Mouse (Mus musculus): ENCODE results near the gene Tinagl1.

Tinagl1 gene

DNA sequence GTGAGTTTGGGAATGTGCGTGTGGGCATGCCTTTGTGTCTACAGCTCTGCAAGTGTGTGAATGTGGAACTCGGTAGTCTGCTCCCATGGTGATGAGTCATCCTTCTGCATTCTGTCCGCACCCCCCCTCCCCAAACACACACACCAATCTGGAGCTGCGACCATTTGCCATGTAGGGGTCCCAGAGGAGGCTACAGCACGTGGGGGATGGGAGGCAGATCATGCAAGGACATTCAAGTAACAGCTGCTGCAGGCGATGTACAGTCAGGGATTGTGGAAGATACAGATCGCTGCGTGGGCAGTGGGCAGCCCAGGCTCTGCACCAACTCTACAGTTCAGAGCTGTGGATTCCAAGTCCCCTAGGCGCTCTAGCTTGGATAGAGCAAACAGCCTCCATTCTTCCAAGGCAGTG, 33.9 kb downstream of the Tinagl1 start:
- DNase-seq (ENCODE audit: low spot score in 2 of 2): no peak

DNA sequence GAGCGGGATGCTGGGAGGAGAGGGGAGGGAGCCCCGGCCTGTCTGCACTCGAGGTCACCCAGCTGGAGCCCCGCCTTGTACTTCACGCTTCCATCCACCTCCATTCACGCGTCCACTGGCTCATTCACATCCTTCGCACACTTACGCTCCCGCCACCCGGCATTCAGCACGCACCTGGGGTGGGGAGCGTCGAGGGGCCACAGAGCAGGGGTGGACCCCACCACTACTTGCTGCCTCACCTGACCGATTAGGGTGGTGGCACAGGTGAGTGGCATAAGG, 35.8 kb downstream of the Tinagl1 start, which contains the start of gene Hcrtr1:
TSS of gene Hcrtr1 (minus strand) at position 146 of the 279 bp plus-strand sequence.
- no peak for DNase-seq (ENCODE audit: low spot score in 2 of 2)

DNA sequence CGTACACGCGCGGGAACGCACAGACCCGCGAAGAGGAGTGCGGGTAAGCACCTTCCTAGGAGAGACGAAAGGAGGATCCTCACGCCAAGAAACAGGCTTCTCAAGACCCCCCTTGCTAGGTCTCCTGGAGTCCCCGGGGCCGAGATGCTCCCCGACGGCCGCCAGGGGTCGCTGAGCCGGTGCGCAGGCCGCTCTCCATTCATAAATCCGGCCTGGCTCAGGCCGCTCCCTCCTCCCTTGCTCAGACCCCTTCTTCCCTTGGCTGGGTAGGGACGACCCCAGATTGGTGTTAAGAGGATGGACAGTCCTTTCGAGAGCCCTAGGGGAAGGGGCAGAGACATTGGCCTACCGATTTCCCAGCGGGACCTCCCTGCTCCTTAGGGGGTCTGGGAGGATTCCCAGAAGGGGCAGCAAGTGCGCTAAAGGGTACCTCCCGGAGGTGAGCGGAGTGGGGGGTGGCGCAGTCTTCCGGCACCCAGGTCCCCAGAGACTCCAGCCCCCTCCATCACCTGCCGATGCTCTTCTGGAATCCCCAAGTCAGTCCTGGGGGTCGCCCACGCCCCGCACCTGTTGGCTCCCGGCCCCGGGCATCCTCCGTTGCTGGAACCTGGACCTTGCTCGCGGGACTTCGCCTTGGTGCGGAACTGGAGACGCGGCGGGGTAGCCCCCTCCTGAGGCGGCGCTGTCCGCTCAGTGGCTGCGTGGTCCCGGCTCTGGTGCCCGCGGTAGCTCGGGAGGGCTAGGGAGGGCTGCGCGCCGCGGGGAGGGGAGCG, 36.3 kb downstream of the Tinagl1 start:
- peak in 1 of 2 experiments; percentile 58 for DNase-seq (ENCODE audit: low spot score in 2 of 2)

DNA sequence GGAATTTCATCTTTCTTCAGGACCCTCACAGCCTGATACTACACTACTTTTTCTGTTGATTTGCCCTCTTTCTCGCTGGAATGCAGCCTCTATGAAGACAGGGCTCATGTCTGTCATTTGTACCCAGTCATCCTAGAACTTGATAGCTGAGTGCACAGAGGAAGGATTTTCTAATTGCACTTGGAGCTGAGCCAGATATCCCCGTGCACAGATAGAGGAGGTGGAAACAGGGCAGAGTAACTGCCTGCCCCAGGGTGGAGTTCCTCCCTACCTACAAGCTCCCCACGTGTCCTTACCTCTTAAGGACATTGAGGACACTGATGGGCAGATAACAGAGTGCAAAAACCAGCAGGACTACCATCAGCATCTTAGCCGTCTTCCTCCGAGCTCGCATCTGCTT, 41.5 kb downstream of the Tinagl1 start:
- no peak for DNase-seq (ENCODE audit: low spot score in 2 of 2)

DNA sequence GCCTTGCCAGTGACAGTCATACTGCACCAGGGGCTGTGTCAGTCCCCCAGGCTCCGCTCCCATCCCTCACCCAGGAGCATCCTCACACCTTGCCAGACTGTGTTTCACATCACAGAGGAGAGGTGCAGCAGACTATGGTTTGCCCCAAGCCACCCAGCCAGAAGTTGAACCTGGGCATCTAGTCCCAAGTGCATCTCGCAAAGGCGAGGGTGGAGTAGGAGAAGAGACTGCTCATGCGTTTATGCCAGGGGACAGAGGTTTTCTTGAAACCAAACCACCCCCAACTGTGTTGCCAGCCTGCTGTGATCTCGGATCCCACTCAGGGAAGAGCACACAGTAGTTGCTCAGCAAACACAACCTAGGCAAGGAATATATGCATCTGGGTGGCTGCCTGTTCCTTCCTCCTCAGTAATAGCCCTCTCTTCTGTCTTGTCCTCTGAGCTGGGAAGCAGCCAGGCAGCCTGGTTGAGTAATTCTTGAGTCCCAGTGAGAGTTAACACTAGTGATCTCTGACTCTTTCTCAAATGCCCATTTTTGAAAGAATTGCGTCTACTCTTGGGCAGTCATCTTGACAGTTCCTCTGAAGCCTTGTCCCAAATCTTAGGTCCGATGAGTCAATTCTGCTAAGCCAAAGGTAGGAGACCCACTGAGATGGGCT, 43.3 kb downstream of the Tinagl1 start:
- DNase-seq (ENCODE audit: low spot score in 2 of 2): no peak

DNA sequence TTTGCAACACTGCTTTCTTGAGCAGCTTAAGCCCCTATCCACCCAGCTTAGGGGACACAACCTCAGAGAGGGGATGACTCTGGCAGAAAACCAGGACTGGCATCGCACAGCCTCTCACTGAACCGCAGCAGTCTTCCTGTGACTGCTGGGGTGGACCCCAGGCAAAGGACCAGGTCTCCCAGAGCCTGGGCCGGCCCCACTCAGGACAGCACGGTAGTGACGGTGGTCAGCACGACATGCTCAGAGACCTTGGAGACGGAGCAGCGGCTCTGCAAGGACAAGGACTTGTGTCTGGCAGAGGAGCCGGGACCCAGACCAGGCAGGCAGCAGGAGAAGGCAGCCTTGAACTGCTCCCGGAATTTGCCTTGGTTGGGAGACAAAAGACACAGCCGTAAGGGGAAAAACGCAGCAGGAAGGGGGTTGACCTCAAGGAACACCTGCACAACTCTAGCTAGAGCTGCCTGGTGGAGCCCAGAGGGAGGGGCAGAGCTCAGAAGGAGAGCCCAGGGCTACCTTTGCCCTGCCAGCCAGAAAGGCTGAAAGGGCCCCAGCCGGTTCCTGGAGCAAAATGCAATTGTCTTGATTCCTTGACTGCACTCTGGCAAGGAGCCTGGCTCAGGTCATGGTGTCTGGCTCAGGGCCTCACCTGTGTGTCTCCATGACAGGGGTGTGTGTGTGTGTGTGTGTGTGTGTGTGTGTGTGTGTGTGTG, 44.1 kb downstream of the Tinagl1 start:
- DNase-seq (ENCODE audit: low spot score in 2 of 2): no peak

DNA sequence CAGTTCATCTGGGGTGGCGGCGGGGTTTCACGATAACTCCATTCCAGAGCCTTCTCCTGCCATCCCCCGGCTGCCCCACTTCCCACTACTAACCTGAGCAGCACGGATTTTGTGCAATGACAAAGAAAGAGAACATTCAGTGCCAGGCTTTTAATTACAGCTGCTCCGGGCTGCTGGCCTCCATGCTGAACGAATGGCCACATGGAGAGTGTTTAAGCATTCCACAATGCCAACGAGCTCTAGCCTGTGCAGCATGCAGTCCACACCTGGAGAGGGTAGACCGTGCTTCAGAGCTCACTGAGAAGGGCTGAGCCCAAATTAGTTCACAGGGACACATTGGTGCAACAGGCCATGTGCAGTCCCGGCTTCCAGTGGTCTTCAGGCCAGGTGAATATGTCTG, 44.8 kb downstream of the Tinagl1 start:
- DNase-seq (ENCODE audit: low spot score in 2 of 2): no peak

DNA sequence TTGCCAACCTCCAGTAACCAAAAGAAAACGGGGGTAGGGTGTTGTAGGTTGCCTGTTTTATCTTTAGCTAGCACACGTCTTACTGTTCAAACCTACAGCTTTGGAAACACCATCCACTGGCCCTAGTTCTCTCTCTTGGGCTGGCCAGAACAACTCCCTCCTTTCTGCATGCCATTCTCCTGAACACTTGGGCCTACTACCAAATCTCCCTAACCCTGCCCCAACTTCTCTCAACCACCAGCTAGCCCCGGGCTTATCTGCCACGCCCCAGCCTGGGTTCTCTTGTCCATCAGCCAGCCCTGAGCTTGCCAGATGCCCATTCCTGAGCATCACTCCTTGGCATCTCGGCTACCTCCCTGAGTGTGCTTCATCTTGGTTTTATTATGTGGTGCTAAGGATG, 46.0 kb downstream of the Tinagl1 start:
- no peak for DNase-seq (ENCODE audit: low spot score in 2 of 2)

DNA sequence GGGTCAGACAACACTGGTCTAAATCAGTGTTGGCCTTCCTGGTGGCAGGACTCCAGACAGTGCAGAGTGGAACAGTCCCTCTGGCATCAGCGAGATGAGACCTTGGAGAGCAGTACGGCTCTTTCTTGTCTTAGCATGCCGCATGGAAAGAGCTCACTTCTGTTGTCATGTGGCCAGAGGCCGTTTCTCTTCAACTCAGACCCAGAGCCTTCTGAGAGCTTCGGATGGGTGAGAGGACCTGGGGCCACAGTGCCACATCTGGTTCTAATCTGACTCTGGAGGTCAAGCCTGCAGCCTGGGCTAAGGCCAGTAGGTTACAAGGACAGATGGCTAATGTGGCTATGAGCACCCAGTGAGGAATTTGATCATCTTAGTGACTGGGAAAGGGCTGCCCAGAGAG, 49.0 kb downstream of the Tinagl1 start:
- DNase-seq (ENCODE audit: low spot score in 2 of 2): no peak

DNA sequence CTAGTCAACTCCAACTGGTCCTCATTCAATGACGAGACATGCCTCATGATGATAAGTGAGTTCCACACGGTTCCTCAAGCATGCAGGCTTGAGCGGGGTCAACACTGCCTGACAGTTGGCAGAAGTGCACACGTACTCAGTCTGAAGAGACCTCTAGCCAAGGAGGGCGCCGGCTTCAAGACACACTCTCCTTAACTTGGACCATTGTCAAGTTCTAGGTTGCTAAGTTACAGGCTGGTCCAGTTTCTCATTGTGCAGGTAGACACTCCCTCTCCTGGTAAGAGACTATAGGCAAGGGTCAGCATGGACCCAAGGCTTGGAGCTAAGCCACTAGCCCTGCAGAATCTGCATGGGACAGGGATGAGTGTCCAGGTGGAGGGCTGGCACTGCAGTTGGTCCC, 49.8 kb downstream of the Tinagl1 start:
- no peak for DNase-seq (ENCODE audit: low spot score in 2 of 2)

DNA sequence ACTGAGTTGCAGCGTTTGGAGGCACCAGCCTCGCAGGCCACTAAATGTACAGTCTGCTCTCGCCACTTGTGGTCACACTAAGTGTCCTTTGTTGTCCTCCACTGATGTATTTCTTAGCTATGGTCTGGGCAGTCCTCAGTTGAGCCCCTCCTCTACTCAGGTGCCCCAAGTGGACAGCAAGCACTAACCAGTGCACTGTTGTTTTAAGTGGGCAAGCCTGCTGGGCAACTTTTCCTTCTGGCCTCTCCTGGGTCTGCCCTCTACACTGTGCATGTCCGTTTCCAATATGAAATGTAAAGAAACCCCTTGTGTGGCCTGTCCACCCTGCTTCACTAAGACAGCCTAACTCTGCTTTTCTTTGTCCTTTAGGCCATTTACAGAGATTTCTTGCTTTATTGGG, 50.8 kb downstream of the Tinagl1 start:
- DNase-seq (ENCODE audit: low spot score in 2 of 2): no peak

DNA sequence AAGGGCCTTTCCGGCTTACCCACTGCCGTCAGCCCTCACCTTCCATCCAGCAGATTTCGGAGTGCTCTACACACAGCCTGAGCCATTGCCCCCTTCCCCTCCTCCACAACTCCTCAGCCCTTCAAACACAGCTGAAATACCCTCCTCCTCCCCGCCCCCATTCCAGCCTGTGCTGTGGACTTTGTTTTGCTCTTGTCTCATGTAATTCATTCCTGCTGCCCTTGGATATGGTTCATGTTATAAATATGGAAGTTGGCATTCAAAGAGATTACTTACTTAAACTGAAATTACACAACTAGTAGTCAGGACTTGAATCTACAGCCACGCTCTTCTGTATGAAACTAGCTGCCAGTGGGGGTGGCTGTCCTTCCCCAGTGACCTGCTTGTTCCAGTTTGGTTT, 51.9 kb downstream of the Tinagl1 start:
- DNase-seq (ENCODE audit: low spot score in 2 of 2): no peak

DNA sequence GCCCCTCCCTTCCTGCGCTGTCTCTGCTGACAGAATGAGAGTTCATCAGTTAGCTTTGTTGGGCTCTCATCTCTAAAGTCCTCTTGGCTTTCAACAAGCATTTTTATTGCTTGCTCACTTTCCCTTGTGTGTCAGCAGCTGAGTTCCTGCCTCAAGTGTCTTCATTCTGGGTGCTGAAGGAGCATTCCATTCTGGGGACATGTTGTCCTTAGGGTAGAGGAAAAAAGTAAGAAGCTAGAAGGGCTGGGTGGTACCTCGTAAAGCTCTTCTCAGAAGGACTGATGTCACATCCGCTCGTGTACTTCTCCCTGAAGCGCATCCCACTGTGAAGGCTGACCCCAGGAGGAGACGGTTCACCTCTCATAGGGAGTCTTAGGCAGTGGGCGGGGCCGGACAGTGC, 53.4 kb downstream of the Tinagl1 start:
- no peak for DNase-seq (ENCODE audit: low spot score in 2 of 2)

DNA sequence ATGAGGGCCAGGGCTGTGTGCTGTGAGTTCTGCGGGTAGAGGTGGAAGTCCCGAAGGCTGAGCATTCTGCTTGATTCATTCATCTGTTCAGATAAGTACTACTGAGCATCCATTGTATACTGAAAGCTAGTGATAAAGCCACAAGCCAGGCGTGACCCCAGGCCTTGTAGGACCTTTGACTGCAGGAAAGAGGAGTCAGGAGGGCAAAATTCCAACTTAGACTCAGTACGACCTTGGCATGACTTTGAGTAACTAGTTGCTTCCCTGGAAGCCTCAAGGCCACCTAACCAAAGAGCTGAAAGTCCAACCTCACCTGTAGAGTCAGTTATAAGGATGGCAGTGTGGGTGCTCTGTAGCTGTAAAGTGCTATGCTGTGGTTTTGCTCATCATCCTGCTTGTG, 54.2 kb downstream of the Tinagl1 start:
- DNase-seq (ENCODE audit: low spot score in 2 of 2): no peak

Measured in spleen, postnatal 14 days (tissue).